ENCODE assay signal across 21 mouse cellular contexts in genomic region chr11:85986338-85986737, GRCm38 (mm10).
A peak's percentile ranks its signal among the peaks of the same experiment; 100 is the strongest.
DNase-seq lines count a peak whose midpoint lies in the region; ATAC-seq and TF ChIP-seq lines count a peak whose summit lies in the region.
"Had no signal": no experiment of that assay in that cellular context is flagged by ENCODE, and none has a peak within 500 bp of the region (broad histone marks: within the 10 kb centered on the region; RNA-seq: fewer than 3 reads in every experiment).

No protein-coding gene starts in this region.

- no peaks in the 10 kb centered on the region; the same call in 1 of the 2 replicates for H3K27me3 ChIP-seq in stomach, embryonic 15.5 days (replicated peaks)

- intact Hi-C loops in heart, postnatal 14 days (cut with DNase I), result loop anchor here (5.0 kb wide), 1 partner anchor 81 kb away; no protein-coding TSS in a partner anchor
- intact Hi-C loops in heart, postnatal 25 days (cut with DNase I), result no loop called here

- no peaks in the 10 kb centered on the region for H3K9me3 ChIP-seq in stomach, embryonic 15.5 days
- H3K9me3 ChIP-seq: forebrain, embryonic 15.5 days; hindbrain, embryonic 13.5 days; liver, embryonic 13.5 days; lung, embryonic 15.5 days; midbrain, embryonic 12.5 days; neural tube, embryonic 15.5 days had no signal

- H3K4me1 ChIP-seq in lung, adult 2 months (ENCODE audit: control insufficient read depth, insufficient read depth, low read length), result peaks cover 4% of the 10 kb centered on the region; the same call in 1 of the 2 replicates
- H3K4me1 ChIP-seq in stomach, embryonic 15.5 days, result peaks cover 12% of the 10 kb centered on the region

- no peak overlapping the region for H3K4me2 ChIP-seq in stomach, embryonic 15.5 days
- H3K4me2 ChIP-seq: forebrain, embryonic 15.5 days; heart, embryonic 11.5 days; hindbrain, embryonic 13.5 days; liver, embryonic 13.5 days; lung, embryonic 15.5 days; midbrain, embryonic 12.5 days; neural tube, embryonic 15.5 days had no signal

- 67% methylated on average over 8 of the region's 8 CpGs for WGBS in lung, adult 2 months
- 59% methylated on average over 8 of the region's 8 CpGs for WGBS in stomach, embryonic 15.5 days

- no peaks in the 10 kb centered on the region for H3K36me3 ChIP-seq in stomach, embryonic 15.5 days
- H3K36me3 ChIP-seq: forebrain, embryonic 15.5 days; hindbrain, embryonic 13.5 days; liver, embryonic 13.5 days; lung, embryonic 15.5 days; midbrain, embryonic 12.5 days; neural tube, embryonic 15.5 days had no signal

- TF ChIP-seq POLR2A in lung, adult 2 months (IDR thresholded peaks at IDR 0.05; ENCODE audit: borderline replicate concordance, extremely low read depth, low read depth, low read length), result no peak

- DNase-seq in heart, postnatal 14 days, result peak; percentile 17 to 26
- DNase-seq in heart, postnatal 25 days (ENCODE audit: low spot score), result no peak
- DNase-seq in lung, adult 2 months, result peak; percentile 33
- no peak for DNase-seq in layer of hippocampus, adult 2 months (ENCODE audit: low spot score in 2 of 2)
- DNase-seq in embryo, embryonic 11 days, result no peak
- DNase-seq: cerebellum, adult 11 months; kidney, adult 8-10 months; kidney, postnatal 10 days; layer of hippocampus, postnatal 36 days; liver, embryonic 13.5 days; right cerebral cortex, adult 18-20 months; right cerebral cortex, postnatal 4 days had no signal

- H3K9ac ChIP-seq in stomach, embryonic 15.5 days, result no peak overlapping the region
- H3K9ac ChIP-seq: forebrain, embryonic 15.5 days; hindbrain, embryonic 13.5 days; liver, embryonic 13.5 days; lung, embryonic 15.5 days; midbrain, embryonic 12.5 days; neural tube, embryonic 15.5 days had no signal

- ATAC-seq in erythroblast, adult 5-6 weeks (replicated peaks; ENCODE audit: low FRiP score, poor library complexity, severe bottlenecking), result 0 out of 2 replicates have a peak, but pooled peaks have one; percentile 46
- ATAC-seq in stomach, embryonic 15.5 days (ENCODE audit: insufficient read depth, low FRiP score, low read depth), result peak; percentile 43; the same call in 1 of the 2 replicates
- ATAC-seq: forebrain, embryonic 15.5 days; inflammation-experienced regulatory T-cells, adult 6 months had no signal

- no peak overlapping the region for H3K4me3 ChIP-seq in lung, adult 2 months (replicated peaks; ENCODE audit: extremely low read depth, low read depth, low read length)
- no peak overlapping the region for H3K4me3 ChIP-seq in stomach, embryonic 15.5 days (replicated peaks)
- H3K4me3 ChIP-seq in layer of hippocampus, adult 2 months, result no peak overlapping the region
- H3K4me3 ChIP-seq: forebrain, embryonic 15.5 days; hindbrain, embryonic 13.5 days; liver, embryonic 13.5 days; lung, embryonic 15.5 days; midbrain, embryonic 12.5 days; neural tube, embryonic 15.5 days had no signal

- TF ChIP-seq CTCF in lung, adult 2 months (IDR thresholded peaks at IDR 0.05; ENCODE audit: insufficient read depth, low read length), result no peak
- TF ChIP-seq CTCF in layer of hippocampus, adult 2 months (conservative IDR thresholded peaks at IDR 0.05), result no peak

- no peak overlapping the region for H3K27ac ChIP-seq in stomach, embryonic 15.5 days
- H3K27ac ChIP-seq in layer of hippocampus, adult 2 months, result no peak overlapping the region
- H3K27ac ChIP-seq: forebrain, embryonic 15.5 days; hindbrain, embryonic 13.5 days; liver, embryonic 13.5 days; lung, embryonic 15.5 days; midbrain, embryonic 12.5 days; neural tube, embryonic 15.5 days had no signal

Comparison
In these comparisons a context has a peak if more than half of its experiments do, and no peak if none do; other contexts are left out.
1. DNase-seq: peak in heart, postnatal 14 days (2 of 2) and lung, adult 2 months (single experiment); none in heart, postnatal 25 days (single experiment), layer of hippocampus, adult 2 months (0 of 2) and embryo, embryonic 11 days (single experiment).